Mouse (Mus musculus) activated CD4-positive, CD25-positive, alpha-beta regulatory T cell, adult 4 months (primary cell): ENCODE data around the gene Zfp865. TPM values are rescaled to one million over a fixed set of nuclear protein-coding genes. Genes with fewer than 3 reads are reported as not detected.
"Not testable (repeated sequence)": the region's sequence is repeated elsewhere in the genome, so short reads cannot be mapped to it uniquely, and the experiment has no call there.

Source experiments
- ATAC-seq: one replicate; pipeline ENCODE4 v1.8.0; 2017
- polyA plus RNA-seq, 2 experiments: library from polyadenylated mRNA; unstranded; fragments of 100-300 nt; shearing (Covaris generic); gene quantifications; one replicate each; pipeline ENCODE4 v1.2.1; 2017

Gene Zfp865
- polyA plus RNA-seq = 1 to 10 TPM; 3.5 to 5.3 TPM

DNA sequence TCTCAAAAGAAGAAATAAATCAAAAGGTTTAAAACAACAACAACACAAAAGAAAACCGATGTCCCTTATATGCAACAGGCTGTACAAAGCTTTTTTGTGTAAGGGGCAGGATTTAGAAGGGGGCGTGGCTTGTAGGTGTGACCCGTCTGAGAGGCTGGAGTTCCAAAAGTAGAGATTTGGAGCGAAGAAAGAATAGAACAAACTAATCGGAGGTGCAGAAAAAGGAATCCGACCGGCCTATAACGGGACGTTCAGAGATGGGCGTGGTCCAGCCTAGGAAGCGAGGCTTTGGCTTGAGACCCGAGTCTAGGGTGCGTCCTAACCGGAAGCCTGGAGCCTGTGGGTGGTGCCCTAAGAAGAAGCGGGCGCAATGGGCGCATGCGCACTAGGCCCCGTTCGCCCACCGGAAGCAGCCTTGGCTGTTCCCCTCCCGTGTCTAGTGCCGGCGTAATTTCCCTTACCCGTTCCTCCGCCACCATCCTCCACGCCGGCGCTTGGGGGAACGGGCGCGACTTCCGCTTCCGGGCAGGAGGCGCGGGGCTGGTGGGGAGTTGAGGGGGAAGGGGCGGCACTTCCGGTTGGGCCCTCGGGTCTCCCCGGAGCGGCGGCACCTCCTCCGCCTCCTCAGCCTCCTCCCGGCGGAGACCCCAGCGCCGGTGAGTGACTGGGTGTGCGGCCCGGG is at the start of gene Zfp865, which contains the start of gene Ccdc106:
Gene Zfp865 (plus strand): TSS at position 377 of the 682 bp plus-strand sequence.
Gene Ccdc106 (plus strand): TSS at position 554 of the 682 bp plus-strand sequence.
- peak; percentile 87 for ATAC-seq

DNA sequence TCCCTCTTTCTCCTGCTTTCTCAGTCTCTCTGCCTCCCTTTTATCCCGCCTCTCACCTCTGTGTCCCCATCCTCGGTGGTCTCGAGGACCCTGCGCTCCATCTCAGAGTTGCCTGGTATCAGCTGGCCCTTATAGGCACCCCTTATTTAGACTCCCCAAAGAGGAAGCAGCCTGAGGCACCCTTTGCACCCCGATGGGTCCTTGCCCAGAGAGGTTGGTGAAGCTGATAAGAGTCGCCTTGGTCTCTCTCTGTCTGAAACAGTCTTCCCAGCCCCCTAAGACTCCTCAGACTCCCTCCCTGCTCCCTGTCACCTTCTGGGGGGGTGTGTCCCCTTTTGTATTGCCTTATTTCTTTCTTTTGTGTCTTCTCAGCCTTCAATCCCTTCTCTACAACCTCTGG is 49.1 kb upstream of the Zfp865 start, which contains the start of gene Sbk3:
Gene Sbk3 (minus strand): TSS at position 101 of the 400 bp plus-strand sequence.
- ATAC-seq = no peak

DNA sequence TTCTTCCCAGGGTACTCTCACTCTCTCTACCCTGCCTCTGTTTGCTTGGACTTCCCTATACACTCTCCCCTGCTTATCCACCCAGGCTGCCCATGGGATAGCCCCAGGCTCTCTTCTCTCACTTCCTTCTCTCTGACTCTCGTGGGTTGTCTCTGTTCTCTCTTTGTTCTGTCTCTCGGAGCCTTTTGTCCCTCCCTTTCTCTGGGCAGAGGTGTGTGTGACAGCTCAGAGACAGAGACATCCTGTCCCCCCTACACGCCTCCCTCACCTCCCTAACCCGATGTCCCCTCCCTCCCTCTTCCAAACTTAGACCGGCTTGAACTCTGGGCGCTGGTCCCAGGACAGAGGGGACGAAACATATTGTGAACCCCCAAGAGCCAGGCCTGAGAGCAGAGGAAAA is 48.5 kb upstream of the Zfp865 start:
- no peak for ATAC-seq

DNA sequence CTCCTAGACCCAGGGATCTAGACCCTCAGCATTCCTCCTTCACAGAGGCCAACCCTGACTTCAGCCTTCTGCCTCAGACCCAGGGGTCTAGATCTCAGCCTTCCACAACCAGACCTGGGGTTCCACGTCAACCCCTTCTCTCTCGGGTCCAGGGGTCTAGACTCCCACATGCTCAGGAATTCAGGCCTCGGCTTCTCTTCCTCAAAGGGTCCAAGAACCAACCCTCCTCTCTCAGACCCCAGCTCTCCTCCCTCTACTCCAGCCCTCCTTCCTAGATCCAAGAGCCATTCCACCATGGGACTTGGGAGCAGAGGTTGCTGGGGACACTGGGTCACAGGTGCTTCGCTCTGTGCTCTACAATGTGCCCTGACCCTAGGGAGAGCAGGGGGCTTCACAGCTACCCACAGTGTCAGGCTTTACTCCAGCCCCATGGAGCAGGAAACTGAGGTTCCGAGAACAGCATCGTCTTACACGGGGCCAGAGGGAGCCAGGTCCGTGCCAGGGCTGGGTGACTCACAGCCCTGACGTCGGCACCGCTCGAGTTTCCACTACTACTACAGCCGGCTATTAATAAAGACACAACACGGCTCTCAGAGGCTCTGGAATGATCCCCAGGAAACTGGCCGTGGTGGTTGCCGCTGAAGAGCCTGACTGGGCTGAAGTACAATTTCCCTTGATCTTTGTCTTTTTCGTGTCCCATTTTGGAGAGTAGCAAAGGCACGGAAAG is 47.7 kb upstream of the Zfp865 start:
- no peak for ATAC-seq

DNA sequence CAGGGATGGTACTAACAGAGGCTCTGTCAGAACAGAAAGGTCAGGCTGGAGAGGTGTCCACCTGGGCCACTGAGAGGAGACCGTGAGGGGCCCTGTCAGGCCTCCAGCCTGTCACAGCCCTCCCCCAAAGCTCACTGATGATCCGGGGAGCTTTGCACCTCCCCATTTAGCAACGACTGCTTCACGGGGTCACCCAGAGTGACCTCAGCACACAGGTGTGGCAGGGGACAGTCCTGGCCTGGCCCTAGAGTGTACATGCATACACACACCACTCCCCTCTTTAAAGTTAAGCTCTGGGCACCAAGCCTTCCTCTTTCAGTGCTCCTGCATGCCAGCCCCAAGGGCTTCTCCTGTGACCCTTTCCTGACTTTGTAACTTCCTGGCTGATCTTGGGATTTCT is 44.7 kb upstream of the Zfp865 start:
- no peak for ATAC-seq

DNA sequence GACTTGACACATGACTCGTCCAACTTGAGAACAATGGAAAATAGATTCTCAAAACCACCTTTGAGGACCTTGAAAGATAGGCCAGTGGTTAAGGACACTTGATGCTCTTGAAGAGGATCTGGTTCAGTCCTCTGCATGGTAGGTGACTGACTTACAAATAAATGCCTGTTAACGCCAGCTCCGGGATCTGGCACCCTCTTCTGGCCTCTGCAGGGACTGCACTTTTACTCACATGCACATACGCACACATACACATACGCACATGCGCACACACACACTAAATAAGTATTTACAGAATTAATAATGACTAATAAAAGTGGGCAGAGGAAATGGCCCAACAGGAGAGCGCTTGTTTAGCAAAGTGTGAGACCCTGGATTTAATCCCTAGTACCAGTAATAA is 43.3 kb upstream of the Zfp865 start:
- no peak for ATAC-seq

DNA sequence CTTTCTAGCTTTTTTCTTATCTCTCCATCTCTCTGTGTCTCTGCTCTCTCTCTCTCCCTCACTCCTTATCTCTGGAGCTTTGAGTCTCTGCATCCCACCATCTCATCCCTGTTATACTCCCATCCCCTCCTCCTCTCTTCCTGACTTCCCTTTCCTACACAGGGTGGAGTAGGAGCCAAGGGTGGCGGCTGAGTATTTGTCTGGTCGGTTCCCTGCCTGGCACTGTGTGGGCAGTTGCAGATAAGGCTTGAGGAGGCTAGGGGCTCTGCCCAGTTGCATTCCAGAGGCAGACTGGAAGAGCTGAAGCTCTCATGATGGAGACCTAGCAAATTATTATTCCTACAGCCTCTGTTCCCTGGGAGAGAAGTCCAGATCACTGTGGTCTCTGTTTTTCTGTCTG is 31.9 kb upstream of the Zfp865 start:
- no peak for ATAC-seq

DNA sequence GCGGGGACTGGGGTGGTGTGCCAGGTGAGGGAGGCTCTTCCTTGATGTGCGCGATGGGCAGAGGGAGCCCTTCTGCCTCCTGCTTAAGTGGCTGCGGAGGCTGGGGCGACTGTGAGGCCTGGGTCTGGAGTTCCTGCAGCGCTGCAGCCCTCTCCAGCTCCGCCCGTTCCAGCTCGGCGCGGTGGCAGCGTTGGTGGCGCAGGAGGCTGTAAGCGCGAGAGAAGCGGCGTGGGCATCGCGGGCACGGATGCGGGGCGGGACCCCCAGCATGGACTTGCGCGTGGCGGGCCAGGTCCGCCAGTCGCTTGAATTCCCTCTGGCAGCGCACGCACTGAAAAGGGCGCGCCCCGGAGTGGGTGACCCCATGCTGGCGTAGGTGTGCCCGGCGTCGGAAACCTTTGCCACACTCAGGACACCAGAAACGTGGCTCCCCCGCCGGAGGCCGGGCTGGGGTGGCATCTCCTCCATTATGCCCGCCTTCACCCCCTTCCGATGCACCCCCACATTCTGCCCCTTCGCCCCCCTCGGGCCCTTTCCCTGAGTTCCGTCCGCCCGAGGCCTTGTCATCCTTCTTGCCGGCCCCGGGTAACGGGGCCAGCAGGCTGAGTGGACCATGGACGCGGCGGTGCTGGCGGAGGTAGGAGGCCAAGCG is 26.7 kb upstream of the Zfp865 start:
- no peak for ATAC-seq

DNA sequence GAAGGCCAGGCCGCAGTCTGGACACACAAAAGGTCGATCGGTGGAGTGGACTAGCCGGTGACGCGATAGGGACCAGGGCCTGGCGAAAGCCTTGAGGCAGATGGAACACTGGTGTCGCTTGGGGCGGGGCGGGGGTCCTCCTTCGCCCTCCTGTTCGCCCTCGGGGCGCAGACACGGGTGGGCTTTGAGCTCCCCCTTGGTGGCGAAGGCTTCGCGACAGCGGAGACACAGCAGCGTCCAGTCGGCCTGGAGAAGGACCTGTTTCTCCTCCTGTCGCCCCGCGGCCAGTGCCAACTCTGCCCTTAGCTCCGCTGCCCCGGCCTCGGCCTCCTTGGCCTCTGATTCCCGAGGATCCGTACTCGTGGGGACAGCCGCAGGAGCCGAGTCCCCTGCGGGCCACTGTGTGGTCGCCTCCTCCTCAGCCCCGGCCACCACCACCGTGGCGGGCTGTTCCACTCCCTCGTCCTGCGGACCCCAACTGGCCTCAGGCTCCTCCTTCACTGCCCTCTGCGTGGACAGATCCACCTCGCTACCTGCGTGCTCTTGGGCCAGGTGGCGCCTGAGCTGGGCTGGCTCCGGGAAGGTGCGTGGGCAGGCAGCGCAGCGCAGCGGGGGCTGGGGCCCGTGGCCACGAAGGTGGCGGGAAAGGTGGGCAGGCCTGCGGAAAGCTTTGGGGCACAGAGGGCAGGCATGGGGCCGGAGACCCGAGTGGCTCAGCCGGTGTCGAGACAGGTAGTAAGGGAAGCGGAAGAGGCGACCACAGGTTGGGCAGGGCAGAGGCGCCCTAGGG is 26.0 kb upstream of the Zfp865 start:
- ATAC-seq = no peak

DNA sequence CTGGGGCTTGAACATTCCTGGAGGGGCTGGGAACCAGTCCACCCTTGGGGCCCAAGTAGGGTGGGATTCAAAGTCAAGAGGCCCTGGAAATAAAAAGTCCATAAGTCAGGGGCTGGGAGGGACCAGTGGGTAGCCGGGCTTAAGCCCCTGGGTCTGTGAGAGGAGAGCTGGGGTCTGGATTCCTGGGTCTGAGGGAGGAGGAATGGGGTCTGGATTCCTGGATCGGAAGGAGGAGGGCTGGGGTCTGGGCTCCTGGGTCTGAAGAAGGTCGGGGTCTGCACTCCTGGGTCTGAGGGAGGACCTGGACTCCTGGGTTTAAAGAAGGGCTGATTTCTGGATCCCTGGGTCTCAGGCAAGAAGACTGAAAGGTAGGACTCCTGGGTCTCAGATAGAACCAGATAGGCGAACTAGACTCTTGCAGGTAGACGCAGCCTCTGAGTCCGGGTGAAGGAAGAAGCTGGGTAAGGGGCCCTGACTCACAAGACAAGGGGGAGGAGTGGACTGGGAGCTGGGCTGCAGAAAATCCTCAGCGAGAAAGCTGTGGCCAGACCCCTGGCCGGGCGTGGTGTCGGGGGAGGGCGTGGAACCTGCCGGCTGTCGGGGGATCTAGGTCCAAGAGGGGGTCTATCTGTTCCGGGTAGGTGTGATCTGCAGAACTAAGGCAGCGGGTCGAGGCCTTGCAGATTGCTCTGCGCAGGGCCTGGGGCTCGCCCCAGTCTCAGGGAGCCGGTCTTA is 24.7 kb upstream of the Zfp865 start:
- peak; percentile 15 for ATAC-seq

DNA sequence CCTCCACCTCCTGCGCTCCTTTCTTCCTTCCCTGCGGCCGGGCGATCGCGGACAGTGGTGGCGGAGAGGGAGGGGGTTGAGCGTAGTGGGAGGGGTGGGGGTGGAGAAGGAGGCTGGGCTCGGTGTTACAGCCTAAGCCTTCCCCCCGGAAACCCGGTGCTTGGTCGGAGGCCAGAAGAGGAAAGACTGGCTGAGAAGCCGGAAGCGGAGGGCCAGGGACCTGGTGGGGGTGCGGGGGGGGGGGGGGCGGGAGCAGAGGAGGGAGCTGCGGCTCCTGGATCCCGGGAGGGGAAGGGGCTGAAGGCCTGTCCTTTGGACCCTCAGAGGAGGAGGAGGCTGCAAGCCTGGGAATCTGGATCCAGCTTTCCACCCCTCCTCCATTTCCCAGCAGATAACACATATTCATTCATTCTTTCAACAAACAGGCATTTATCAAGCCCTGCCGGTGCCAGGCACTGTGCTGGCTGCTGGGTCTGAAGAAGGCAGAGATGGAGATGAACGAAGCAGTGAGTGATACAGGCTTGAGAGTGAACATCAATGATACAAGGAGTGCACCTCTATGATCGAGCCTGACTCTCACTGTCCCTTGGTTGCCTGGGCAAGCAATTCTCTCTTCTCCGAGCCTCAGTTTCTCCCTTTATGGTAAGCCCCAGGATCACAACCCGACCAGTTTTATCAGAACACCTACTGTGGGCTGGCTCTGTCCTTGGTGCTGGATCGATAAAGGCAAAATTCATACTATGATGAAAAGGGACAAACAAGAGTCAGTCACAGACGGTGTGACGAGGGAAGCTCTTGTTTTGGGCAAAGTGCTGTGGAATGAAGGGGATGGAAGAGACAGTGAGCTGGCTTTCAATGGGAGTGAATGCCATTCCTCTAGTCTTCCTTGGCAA is 23.9 kb upstream of the Zfp865 start, which contains the start of gene Zfp579:
Gene Zfp579 (minus strand): TSS at position 156 of the 893 bp plus-strand sequence.
- ATAC-seq = peak; percentile 50

DNA sequence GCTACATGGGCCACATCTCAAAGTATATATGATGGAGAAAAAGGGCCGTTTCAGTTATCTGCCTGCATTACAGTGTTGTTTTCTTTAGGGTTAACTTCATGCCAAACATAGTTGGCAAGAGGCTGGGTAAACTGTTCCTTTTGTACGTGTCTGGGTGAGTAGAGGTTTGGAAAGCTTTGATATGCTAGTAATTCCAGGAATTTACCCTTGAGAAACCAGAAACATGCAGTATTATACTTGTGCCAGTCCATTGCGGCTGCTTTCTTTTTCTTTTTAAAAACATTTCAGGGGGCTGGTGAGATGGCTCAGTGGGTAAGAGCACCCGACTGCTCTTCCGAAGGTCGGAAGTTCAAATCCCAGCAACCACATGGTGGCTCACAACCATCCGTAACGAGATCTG is 23.2 kb upstream of the Zfp865 start:
- no peak for ATAC-seq

DNA sequence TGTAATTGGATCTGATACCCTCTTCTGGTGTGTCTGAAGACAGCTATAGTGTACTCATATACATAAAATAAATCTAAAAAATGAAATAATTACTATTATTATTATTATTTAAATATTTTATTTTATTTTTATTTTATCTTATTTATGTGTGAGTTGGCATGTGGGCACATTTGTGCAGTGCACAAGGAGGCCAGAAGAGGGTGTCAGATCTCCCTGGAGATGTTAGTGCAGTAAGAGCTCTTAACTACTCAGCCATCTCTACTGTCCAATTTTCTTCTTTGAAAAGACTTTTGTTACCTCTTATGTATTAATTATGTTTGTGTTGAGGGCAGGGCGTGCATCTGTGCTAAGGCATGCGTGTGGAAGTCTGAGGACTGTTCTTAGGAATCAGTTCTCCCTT is 20.3 kb upstream of the Zfp865 start:
- peak; percentile 60 for ATAC-seq

DNA sequence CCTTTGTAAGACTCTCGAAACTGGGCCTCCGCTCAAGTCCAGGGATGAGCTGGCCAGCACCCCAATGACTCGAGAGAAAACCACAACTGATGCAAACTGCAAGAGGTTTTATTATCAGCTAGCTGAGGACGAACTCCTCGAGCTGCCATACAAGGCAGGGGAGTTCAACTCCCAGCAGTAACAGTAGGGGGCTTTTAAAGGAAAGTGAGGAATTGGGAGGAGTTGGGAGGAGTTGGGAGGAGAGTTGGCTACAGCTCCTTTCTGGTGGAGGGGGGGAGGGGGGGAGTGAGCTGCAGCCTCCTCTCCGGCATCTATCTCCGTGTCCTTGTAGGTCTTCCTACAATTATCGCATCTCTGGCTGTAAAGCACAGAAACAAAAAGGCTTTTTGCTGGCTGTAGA is 17.3 kb upstream of the Zfp865 start:
- ATAC-seq = not testable (repeated sequence)

DNA sequence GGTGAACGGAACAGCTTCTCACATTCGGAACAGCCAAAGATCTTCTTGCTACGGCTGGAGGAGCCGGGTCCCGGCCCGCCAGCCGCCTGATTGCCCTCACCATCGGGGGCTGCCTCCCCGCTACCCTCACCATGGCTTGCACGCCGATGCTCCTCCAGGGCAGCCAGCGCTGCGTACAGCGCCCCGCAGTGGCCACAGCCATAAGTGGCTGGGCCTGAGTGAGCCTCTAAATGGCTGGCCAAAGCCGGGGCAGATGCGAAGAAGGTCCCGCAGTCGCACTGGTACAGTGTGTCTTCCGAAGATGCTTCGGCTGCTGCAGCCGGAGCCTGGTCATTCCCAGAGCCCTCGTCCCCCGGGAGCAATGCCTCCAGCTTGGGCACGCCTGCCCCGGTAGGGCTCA is 11.9 kb upstream of the Zfp865 start:
- ATAC-seq = no peak

DNA sequence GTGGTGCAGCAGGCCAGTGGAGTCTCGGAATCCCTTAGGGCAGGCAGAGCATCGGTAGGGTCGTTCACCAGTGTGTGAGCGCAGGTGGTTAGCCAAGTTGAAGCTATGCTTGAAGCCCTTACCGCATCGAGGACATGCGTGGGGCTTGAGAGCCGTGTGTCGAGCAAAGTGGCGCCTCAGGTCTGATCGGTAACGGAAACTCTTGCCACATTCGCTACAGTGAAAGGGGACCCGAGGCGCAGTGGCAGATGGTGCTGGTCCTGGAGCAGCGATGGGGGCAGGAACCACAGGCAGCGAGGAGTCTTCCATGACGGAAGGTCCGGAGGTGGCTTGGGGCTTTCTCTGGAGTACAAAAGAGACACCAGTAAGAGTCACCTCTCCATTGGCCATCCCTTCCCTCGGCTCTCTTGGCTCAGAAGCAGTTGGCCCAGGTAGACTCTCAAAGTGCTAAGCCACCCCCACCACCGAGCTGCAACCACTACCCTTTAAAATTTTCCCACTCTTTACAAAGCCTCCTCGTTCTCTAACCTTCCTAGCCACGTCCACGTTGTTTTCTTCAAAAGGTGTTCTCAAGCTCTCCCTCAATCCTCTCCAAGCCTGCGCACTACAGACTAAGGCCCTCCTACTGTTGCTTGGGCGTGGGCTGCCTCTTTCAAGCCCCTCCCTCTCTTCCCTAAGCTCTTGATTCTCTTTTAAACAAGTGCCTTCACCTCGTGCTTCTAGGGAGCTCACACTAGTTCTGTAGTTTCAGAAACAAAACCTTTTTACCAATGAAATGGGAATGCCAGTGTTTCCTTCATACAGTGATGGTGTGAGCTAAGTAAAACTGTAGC is 7.3 kb upstream of the Zfp865 start:
- no peak for ATAC-seq

DNA sequence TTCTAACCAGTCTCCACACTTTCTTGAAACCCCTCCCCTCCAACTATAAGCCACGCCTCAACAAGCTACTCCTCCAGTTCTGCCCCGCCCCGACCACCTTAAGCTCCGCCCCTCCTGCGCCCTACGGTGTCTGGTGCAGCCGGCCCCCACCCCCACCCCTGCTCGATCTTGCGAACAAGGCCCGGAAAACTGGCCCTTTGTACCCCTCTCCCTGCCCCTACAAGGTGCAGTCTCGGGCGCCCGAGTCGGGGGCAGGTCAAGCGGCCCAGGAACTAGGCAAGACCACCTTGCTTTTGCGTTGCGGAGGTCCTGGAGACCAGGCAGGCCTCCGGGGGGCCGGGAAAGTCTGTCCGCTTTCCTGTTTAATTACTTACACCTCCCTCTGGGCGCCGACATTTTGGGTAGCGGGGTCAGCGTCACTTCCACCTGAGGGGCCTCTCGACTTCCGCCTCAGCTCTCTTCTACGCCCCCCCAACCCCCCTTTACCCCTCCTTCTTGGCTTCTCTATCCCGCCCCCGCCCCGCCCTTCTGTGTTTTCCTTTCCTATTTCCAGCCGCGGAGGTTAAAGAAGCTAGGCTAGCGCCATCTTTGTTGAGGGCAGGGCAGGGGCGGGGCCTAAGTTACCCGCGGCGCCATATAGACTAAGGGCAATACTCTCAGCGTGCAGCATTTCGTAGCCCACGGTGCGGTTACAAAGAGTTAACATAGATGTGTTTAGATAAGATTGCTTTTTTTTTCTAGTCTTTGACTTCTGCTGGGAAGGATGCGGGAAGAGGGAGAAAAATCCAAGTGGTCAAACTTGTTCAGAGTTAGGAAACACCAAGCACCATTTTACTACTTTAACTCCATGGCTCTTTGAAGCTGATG is 5.7 kb upstream of the Zfp865 start, which contains the start of the genes Zfp524 and Fiz1:
Gene Zfp524 (plus strand): TSS at position 165 of the 867 bp plus-strand sequence.
Gene Fiz1 (minus strand): TSS at position 447 of the 867 bp plus-strand sequence.
- peak; percentile 69 for ATAC-seq
